Mouse (Mus musculus): Measurements from ENCODE around the gene Serpina10. TPM values are rescaled to one million over a fixed set of nuclear protein-coding genes. Genes with fewer than 3 reads are reported as not detected.
"Not testable (repeated sequence)": the region's sequence is repeated elsewhere in the genome, so short reads cannot be mapped to it uniquely, and the experiment has no call there.

Serpina10 gene
- polyA plus RNA-seq, 1 experiment from 2014 or later: 31.6 TPM

DNA sequence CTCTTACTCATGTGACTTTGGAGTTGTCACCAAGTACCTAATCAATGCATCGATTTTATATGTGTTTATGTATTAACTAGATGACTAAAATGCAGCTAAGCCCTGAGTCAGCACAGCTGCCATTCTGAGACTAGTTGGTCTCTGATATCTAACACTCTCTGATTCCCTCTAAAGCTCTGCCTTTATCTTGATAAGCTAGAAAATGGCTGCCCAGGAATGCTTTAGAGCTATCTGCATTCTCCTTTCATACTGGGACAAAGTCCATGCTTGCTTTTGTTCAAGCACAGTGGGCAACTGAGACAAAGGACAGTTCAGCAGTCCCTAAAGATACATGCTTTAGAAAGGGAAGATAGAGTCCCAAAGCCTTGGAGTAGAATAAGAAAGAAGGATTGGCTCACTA lies 16.1 kb downstream of the Serpina10 start:
- H3K9me3 ChIP-seq (replicated peaks): no peaks in the 10 kb centered on the region
- DNase-seq (no peak), ATAC-seq (ENCODE audit: low read depth) (no peak)
- peaks cover 12% of the 10 kb centered on the region; the same call in 1 of the 2 replicates for H3K36me3 ChIP-seq
- no peak overlapping the region for H3K4me2 ChIP-seq
- no peaks in the 10 kb centered on the region for H3K27me3 ChIP-seq
- WGBS (ENCODE audit: insufficient replicate concordance): 43% methylated on average over 1 of the region's 1 CpGs
- no peak overlapping the region for H3K27ac ChIP-seq
- H3K4me3 ChIP-seq (replicated peaks): no peak overlapping the region
- H3K9ac ChIP-seq: no peak overlapping the region
- peaks cover 7% of the 10 kb centered on the region; the same call in 1 of the 2 replicates for H3K4me1 ChIP-seq (replicated peaks)

DNA sequence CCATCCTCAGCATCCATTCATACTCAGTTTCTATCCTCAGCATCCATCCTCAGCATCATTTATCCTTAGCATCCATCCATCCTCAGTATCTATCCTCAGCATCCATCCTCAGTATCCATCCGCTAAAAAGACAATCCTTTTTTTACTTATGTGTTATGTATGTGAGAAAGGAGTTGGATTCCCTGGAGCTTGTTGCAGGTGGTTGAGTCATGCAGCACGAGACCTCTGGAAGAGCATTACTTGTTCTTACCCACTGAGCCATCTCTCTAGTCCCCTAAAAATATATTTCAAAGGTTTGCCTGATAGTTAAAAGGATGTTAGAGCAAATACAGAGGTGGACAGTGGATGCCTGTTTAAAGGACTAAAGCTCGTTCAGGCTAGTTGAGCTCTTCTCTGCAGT lies 29.4 kb downstream of the Serpina10 start:
- Histone ChIP-seq H3K4me3 (replicated peaks) (no peak overlapping the region), H3K4me1 (replicated peaks) (no peaks in the 10 kb centered on the region), H3K4me2 (no peak overlapping the region), H3K36me3 (no peaks in the 10 kb centered on the region), H3K27ac (no peak overlapping the region), H3K27me3 (no peaks in the 10 kb centered on the region), H3K9ac (no peak overlapping the region), H3K9me3 (replicated peaks) (no peaks in the 10 kb centered on the region)
- no peak for DNase-seq
- no peak for ATAC-seq (ENCODE audit: low read depth)
- 58% methylated on average over 3 of the region's 3 CpGs for WGBS (ENCODE audit: insufficient replicate concordance)

DNA sequence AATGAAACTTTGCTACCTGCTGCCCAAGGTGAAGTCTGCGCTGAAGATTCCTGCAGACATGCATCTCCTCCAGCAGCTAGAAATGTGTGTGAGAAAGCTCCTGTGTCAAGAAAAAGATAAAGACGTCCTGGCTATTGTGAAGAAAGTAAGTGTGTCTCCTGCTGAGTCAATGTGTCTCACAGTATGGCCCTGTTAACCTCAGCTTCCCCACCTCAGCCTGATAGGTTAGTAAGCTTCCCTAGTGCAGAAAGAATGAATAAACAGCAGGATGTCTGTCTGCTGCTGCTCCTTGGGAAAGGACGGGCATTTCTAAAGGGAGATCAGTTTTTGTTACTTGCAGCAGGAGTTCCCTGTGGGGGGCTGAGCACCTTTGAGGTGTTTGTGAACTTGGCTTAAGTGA lies 30.9 kb downstream of the Serpina10 start:
- no peak overlapping the region for H3K27ac ChIP-seq
- no peaks in the 10 kb centered on the region for H3K27me3 ChIP-seq
- 35% methylated on average over 3 of the region's 3 CpGs for WGBS (ENCODE audit: insufficient replicate concordance)
- no peak for DNase-seq
- no peaks in the 10 kb centered on the region for H3K36me3 ChIP-seq
- H3K4me2 ChIP-seq: no peak overlapping the region
- H3K4me1 ChIP-seq (replicated peaks): no peaks in the 10 kb centered on the region
- ATAC-seq (ENCODE audit: low read depth): no peak
- no peaks in the 10 kb centered on the region for H3K9me3 ChIP-seq (replicated peaks)
- H3K9ac ChIP-seq: no peak overlapping the region
- H3K4me3 ChIP-seq (replicated peaks): no peak overlapping the region

DNA sequence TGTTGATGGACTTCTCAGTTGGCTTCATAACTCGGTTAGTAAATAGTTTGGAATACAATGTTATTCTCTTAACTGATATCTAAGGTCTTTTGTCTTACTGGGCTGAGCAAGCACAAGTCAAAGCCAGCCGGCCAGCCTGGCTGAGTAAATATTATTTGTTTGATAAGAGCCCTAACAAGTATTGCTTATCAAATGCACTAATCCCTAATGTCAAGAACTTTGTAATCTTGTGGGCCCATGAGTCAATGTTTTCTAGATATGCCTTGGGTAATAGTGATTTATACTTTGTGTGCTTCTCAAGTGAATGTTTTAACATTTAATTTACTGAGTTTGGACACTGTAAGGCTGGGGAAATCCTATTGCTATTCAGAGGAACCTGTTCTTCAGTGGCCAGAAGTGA lies 32.8 kb downstream of the Serpina10 start:
- WGBS (ENCODE audit: insufficient replicate concordance): 32% methylated on average over 2 of the region's 2 CpGs
- Histone ChIP-seq H3K4me3 (replicated peaks) (no peak overlapping the region), H3K9ac (no peak overlapping the region), H3K27me3 (no peaks in the 10 kb centered on the region), H3K27ac (no peak overlapping the region), H3K9me3 (replicated peaks) (no peaks in the 10 kb centered on the region), H3K4me2 (no peak overlapping the region), H3K36me3 (no peaks in the 10 kb centered on the region), H3K4me1 (replicated peaks) (no peaks in the 10 kb centered on the region)
- DNase-seq (no peak), ATAC-seq (ENCODE audit: low read depth) (no peak)

DNA sequence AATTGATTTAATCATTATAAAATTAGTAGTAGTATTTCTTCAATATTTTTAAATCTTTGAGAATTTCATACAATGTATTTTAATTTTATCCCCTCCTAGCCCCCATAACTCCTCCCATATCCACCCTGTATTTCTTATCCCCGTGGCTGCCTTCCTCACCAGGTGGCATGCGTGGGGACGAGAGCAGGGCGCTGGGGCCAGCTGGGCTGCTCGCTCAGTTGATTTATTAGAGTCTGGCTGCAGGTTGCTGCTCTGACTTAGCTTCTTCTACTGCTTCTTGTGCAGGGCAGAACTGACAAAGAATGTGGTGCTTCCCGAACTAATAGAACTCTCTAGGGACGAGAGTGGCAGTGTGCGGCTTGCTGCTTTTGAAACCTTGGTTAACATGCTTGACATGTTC lies 47.5 kb downstream of the Serpina10 start:
- WGBS (ENCODE audit: insufficient replicate concordance): 76% methylated on average over 8 of the region's 8 CpGs
- DNase-seq (no peak), ATAC-seq (ENCODE audit: low read depth) (no peak)
- no peak overlapping the region for H3K4me3 ChIP-seq (replicated peaks)
- H3K36me3 ChIP-seq: no peaks in the 10 kb centered on the region
- no peak overlapping the region for H3K9ac ChIP-seq
- H3K4me1 ChIP-seq (replicated peaks): no peaks in the 10 kb centered on the region
- no peaks in the 10 kb centered on the region for H3K9me3 ChIP-seq (replicated peaks)
- H3K27ac ChIP-seq: no peak overlapping the region
- H3K27me3 ChIP-seq: no peaks in the 10 kb centered on the region
- no peak overlapping the region for H3K4me2 ChIP-seq

DNA sequence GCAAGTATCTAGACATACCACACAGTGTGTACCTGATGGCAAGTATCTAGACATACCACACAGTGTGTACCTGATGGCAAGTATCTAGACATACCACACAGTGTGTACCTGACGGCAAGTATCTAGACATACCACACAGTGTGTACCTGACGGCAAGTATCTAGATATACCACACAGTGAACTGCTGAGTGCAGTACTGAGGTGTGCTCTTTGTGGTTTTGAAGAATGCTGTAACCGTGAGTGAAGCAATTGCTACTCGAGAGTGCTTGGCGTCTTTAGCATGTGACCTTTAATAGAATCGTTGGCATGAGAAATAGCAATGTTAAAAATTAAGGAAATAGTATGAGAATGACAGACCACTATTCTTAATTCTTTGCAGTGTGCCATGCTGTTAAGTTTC lies 53.1 kb downstream of the Serpina10 start:
- not testable (repeated sequence) for ATAC-seq (ENCODE audit: low read depth); H3K4me1 ChIP-seq (replicated peaks); H3K4me2 ChIP-seq; H3K27me3 ChIP-seq; H3K4me3 ChIP-seq (replicated peaks); H3K9ac ChIP-seq; H3K9me3 ChIP-seq (replicated peaks); H3K27ac ChIP-seq; H3K36me3 ChIP-seq; DNase-seq
- WGBS (ENCODE audit: insufficient replicate concordance): 71% methylated on average over 6 of the region's 6 CpGs

DNA sequence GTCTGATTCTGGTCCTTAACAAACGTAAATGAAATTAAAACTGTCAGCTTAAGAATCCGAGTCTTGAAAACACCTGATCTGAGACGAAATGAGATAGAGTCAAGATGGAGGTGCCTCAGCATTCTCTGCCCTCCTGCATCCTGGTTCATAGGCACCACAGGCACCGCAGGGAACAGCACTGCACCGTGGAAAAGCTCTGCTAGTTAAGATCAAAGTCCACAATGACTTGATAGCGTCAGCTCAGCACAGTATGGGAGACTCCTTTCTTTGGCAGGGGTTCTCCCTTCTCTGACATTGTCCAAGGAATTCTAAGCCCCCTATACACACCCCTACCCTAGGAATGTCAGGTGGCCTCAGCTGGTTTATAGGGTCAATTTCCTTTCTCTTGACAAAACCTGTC lies 61.6 kb downstream of the Serpina10 start:
- no peak overlapping the region for H3K4me3 ChIP-seq (replicated peaks)
- DNase-seq (no peak), ATAC-seq (ENCODE audit: low read depth) (no peak)
- no peak overlapping the region for H3K27ac ChIP-seq
- no peaks in the 10 kb centered on the region for H3K4me1 ChIP-seq (replicated peaks)
- WGBS (ENCODE audit: insufficient replicate concordance): 37% methylated on average over 6 of the region's 6 CpGs
- no peaks in the 10 kb centered on the region for H3K9me3 ChIP-seq (replicated peaks)
- H3K4me2 ChIP-seq: no peak overlapping the region
- no peak overlapping the region for H3K9ac ChIP-seq
- H3K36me3 ChIP-seq: no peaks in the 10 kb centered on the region
- no peaks in the 10 kb centered on the region for H3K27me3 ChIP-seq

DNA sequence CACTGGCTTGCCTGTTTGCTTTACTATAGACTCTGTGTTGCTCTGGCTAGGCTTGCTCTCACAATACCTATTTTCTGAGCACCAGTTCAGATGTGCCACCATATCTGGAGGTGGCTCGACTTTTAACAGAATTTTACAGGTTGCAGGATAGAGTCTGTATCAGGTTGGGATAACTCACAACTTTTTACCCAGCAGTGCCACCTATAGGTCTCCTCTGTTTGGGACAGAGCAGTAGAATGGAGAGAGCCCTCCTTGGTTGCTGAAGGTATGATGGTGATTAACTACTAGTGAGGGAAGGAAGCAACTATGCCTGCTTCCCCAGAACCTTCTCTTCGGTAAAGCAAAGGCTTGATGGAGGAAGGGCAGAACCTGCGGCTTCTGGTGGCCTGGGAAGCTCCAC lies 64.1 kb downstream of the Serpina10 start:
- ATAC-seq (ENCODE audit: low read depth) (no peak), DNase-seq (no peak)
- Histone ChIP-seq H3K4me2 (no peak overlapping the region), H3K36me3 (no peaks in the 10 kb centered on the region), H3K27me3 (no peaks in the 10 kb centered on the region), H3K4me3 (replicated peaks) (no peak overlapping the region), H3K27ac (no peak overlapping the region), H3K4me1 (replicated peaks) (no peaks in the 10 kb centered on the region), H3K9ac (no peak overlapping the region), H3K9me3 (replicated peaks) (no peaks in the 10 kb centered on the region)
- WGBS (ENCODE audit: insufficient replicate concordance): 45% methylated on average over 3 of the region's 3 CpGs

DNA sequence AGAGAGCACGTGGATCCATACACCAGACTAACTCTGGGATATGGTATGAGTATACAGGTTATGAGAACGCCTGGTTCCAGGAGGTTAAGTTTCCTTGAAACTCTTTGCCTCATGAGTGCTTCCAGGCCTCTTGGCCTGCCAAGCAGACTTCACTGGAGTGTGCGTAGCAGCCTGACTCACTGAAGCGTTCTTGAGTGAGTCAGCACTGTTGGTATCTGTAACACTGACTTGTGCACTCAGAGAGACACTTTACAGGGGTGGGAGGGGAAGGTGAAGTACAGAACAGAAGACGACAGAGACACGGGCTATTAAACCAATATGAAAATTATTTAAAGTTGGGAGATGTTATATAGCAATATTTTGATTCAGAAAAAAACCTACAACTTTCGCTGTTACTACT lies 66.1 kb downstream of the Serpina10 start:
- Histone ChIP-seq H3K9ac (no peak overlapping the region), H3K9me3 (replicated peaks) (no peaks in the 10 kb centered on the region), H3K27ac (no peak overlapping the region), H3K4me2 (no peak overlapping the region), H3K4me1 (replicated peaks) (no peaks in the 10 kb centered on the region), H3K27me3 (no peaks in the 10 kb centered on the region), H3K36me3 (no peaks in the 10 kb centered on the region), H3K4me3 (replicated peaks) (no peak overlapping the region)
- 46% methylated on average over 7 of the region's 7 CpGs for WGBS (ENCODE audit: insufficient replicate concordance)
- ATAC-seq (ENCODE audit: low read depth): no peak
- DNase-seq: no peak

Other genes with a start within 250 kb of the Serpina10 start
- gene Otub2, start 242.8 kb downstream of the Serpina10 start, polyA plus RNA-seq (2015; fragmentation: Nextera tagmentation; extraction: Ambion mirVana): 20.8 and 23.1 TPM in 2 replicates
- gene 9330161L09Rik, start 223.6 kb downstream of the Serpina10 start, polyA plus RNA-seq (2015; fragmentation: Nextera tagmentation; extraction: Ambion mirVana): not detected in 2 replicates
- 81.9 and 86.0 TPM in 2 replicates for gene Ddx24, start 205.6 kb downstream of the Serpina10 start, polyA plus RNA-seq (2015; fragmentation: Nextera tagmentation; extraction: Ambion mirVana)
- 15.6 and 15.9 TPM in 2 replicates for gene Ifi27, start 197.2 kb downstream of the Serpina10 start, polyA plus RNA-seq (2015; fragmentation: Nextera tagmentation; extraction: Ambion mirVana)
- 3.7 and 4.7 TPM in 2 replicates for gene Ifi27l2a, start 187.8 kb downstream of the Serpina10 start, polyA plus RNA-seq (2015; fragmentation: Nextera tagmentation; extraction: Ambion mirVana)
- not detected in 2 replicates for gene Ifi27l2b, start 174.2 kb downstream of the Serpina10 start, polyA plus RNA-seq (2015; fragmentation: Nextera tagmentation; extraction: Ambion mirVana)
- gene Ppp4r4, start 99.2 kb downstream of the Serpina10 start, polyA plus RNA-seq (2015; fragmentation: Nextera tagmentation; extraction: Ambion mirVana): 1.1 and 1.4 TPM in 2 replicates
- gene Serpina6, start 25.8 kb upstream of the Serpina10 start, polyA plus RNA-seq (2015; fragmentation: Nextera tagmentation; extraction: Ambion mirVana): 1,289 and 1,494 TPM in 2 replicates
- gene Serpina16, start 44.7 kb upstream of the Serpina10 start, polyA plus RNA-seq (2015; fragmentation: Nextera tagmentation; extraction: Ambion mirVana): 0.08 and 0.10 TPM in 2 replicates
- 0.07 and 0.12 TPM in 2 replicates for gene Serpina1f, start 64.1 kb upstream of the Serpina10 start, polyA plus RNA-seq (2015; fragmentation: Nextera tagmentation; extraction: Ambion mirVana)
- 113 and 126 TPM in 2 replicates for gene Serpina1d, start 142.1 kb upstream of the Serpina10 start, polyA plus RNA-seq (2015; fragmentation: Nextera tagmentation; extraction: Ambion mirVana)
- 465 and 505 TPM in 2 replicates for gene Serpina1b, start 198.9 kb upstream of the Serpina10 start, polyA plus RNA-seq (2015; fragmentation: Nextera tagmentation; extraction: Ambion mirVana)
- gene Serpina1a, start 232.1 kb upstream of the Serpina10 start, polyA plus RNA-seq (2015; fragmentation: Nextera tagmentation; extraction: Ambion mirVana): 280 and 331 TPM in 2 replicates

Measured in liver, embryonic 13.5 days (tissue).